Mouse (Mus musculus) midbrain, embryonic 13.5 days (tissue): ENCODE data around the gene Ran. TPM values are rescaled to one million over a fixed set of nuclear protein-coding genes. Genes with fewer than 3 reads are reported as not detected.
A peak's percentile ranks its signal among the peaks of the same experiment; 100 is the strongest.

ENCODE experiments used
- ATAC-seq: fragments of 200-750 bp; cut with Nextera tagmentation; 2 replicates; pipeline ENCODE4 v1.8.0; 2017; ENCODE audit warnings: mild to moderate bottlenecking, moderate TSS enrichment, moderate library complexity
- H3K27ac ChIP-seq: fragments of 300-500 bp; sonication (generic); 2 replicates; pipeline ENCODE4 v1.5.1; 2015; ENCODE audit warnings: inconsistent platforms, mild to moderate bottlenecking, moderate library complexity
- H3K27me3 ChIP-seq: fragments of 300-500 bp; sonication (generic); 2 replicates; pipeline ENCODE4 v1.6.1; 2015; ENCODE audit warnings: mild to moderate bottlenecking, inconsistent platforms
- H3K36me3 ChIP-seq: fragments of 300-500 bp; sonication (generic); 2 replicates; pipeline ENCODE4 v1.6.1; 2015; ENCODE audit warnings: mild to moderate bottlenecking, inconsistent platforms
- H3K4me1 ChIP-seq: fragments of 300-500 bp; sonication (generic); replicated peaks from 2 replicates; pipeline ENCODE4 v1.6.1; 2015; ENCODE audit warnings: inconsistent platforms
- H3K4me2 ChIP-seq: fragments of 300-500 bp; sonication (generic); replicated peaks from 2 replicates; pipeline ENCODE4 v1.6.1; 2015; ENCODE audit warnings: moderate library complexity, mild to moderate bottlenecking, inconsistent platforms
- H3K4me3 ChIP-seq: fragments of 300-500 bp; sonication (generic); replicated peaks from 2 replicates; pipeline ENCODE4 v1.5.1; 2015; ENCODE audit warnings: mild to moderate bottlenecking, inconsistent platforms
- H3K9ac ChIP-seq: fragments of 300-500 bp; sonication (generic); replicated peaks from 2 replicates; pipeline ENCODE4 v1.6.1; 2015; ENCODE audit warnings: mild to moderate bottlenecking, inconsistent platforms
- H3K9me3 ChIP-seq: fragments of 300-500 bp; sonication (generic); 2 replicates; pipeline ENCODE4 v1.6.1; 2016; ENCODE audit warnings: mild to moderate bottlenecking, inconsistent platforms
- WGBS: fragments of 180-500 bp; shearing (Covaris S2); methylation state at CpG from one replicate; pipeline ENCODE4 v1.1.7; 2015; 5-methylcytosine and 5-hydroxymethylcytosine counted together
- polyA plus RNA-seq: library from polyadenylated mRNA; unstranded; fragments of >200 nt; fragmentation: Nextera tagmentation; extraction: Ambion mirVana; gene quantifications from 2 replicates; pipeline ENCODE4 v1.2.1, GENCODE M21; 2015

Ran gene
- polyA plus RNA-seq, 1 experiment from 2014 or later: 529 TPM

DNA sequence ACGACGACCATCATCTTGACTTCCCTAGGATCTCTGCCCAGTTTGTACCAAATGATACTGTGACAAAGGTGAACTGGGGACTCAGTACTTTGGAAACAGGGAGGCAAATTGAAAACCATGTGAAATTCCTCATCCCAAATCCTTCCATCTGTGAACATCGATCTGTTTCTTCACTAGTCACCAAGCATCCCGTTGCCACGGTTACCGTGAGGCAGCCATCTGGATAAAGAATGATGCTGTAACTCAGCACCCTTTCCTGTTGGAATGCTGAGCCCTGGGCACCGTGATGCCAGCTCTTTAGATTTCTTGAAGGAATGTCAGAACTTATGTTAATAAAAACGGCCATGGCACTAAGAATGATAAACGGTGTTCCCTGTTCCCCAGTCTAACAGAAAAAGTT lies 29.5 kb downstream of the Ran start:
- Histone ChIP-seq H3K4me3 (no peak overlapping the region), H3K4me2 (no peak overlapping the region), H3K4me1 (peaks cover 55% of the 10 kb centered on the region), H3K36me3 (no peaks in the 10 kb centered on the region), H3K9ac (no peak overlapping the region), H3K27ac (no peak overlapping the region), H3K9me3 (no peaks in the 10 kb centered on the region), H3K27me3 (no peaks in the 10 kb centered on the region)
- 50% methylated on average over 9 of the region's 9 CpGs for WGBS
- no peak for ATAC-seq

DNA sequence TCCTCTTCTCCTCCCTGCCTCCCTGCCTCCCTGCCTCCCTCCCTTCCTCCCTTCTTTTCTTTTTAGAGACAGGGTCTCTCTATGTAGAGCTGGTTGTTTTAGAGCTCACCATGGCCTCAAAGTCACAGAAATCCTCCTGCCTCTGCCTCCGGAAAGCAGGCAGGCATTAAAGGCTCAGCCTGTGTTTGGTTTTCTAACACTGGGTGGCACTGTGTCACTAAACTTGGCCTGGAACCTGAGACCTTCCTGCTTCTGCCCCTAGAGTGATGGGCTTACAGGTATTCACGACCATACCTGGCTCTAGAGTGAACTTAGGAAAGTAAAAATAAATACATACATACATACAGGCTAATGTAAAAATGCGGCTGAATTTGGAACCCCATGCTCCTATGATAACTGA lies 32.0 kb downstream of the Ran start:
- no peak for ATAC-seq
- Histone ChIP-seq H3K36me3 (no peaks in the 10 kb centered on the region), H3K27me3 (no peaks in the 10 kb centered on the region), H3K4me3 (no peak overlapping the region), H3K4me1 (peaks cover 36% of the 10 kb centered on the region), H3K4me2 (no peak overlapping the region), H3K9ac (no peak overlapping the region), H3K9me3 (no peaks in the 10 kb centered on the region), H3K27ac (peak overlapping the region; percentile 25; the same call in 1 of the 2 replicates)
- WGBS: 88% methylated on average over 3 of the region's 3 CpGs

DNA sequence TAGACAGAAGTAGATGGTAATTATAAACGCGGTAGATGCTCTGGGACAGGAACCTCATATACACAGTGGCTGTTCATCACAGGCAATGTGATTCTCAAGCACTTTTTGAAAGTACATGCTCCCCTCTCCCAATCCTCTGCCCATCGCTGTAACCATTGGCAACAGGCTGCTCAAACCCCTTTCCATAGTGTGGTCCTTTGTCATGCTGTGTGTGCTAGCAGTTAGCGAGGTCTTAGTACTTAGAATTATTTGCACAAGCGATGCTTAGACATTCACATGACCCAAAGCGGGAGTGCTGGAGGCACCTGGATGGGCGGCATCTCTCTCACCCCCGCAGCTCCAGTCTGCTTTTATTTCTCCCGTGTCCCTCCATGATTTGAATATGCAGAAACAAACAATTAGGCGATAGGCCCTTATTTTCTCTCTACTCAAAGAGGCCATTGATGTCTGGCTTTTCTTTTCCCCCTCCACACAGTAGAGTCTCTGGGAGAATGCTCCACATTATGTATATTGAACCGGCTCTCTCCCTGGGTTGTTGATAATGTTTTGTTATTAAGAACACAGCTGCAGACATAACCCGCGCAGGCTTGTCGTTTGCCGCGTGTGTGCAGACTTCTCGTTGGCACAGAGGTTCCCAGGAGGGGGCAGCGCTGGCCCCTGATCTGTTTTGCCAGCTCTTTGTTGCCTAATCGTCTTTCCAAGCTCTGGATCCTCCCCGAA lies 32.9 kb downstream of the Ran start:
- H3K4me1 ChIP-seq: peaks cover 30% of the 10 kb centered on the region
- H3K27me3 ChIP-seq: no peaks in the 10 kb centered on the region
- H3K4me2 ChIP-seq: peak overlapping the region; percentile 40
- 0 out of 2 replicates have a peak overlapping the region, but pooled peaks have one; percentile 41 for H3K9ac ChIP-seq
- no peaks in the 10 kb centered on the region for H3K36me3 ChIP-seq
- H3K4me3 ChIP-seq: no peak overlapping the region
- peak; percentile 91 for ATAC-seq
- H3K9me3 ChIP-seq: no peaks in the 10 kb centered on the region
- 8% methylated on average over 20 of the region's 20 CpGs for WGBS
- peak overlapping the region; percentile 86 for H3K27ac ChIP-seq

DNA sequence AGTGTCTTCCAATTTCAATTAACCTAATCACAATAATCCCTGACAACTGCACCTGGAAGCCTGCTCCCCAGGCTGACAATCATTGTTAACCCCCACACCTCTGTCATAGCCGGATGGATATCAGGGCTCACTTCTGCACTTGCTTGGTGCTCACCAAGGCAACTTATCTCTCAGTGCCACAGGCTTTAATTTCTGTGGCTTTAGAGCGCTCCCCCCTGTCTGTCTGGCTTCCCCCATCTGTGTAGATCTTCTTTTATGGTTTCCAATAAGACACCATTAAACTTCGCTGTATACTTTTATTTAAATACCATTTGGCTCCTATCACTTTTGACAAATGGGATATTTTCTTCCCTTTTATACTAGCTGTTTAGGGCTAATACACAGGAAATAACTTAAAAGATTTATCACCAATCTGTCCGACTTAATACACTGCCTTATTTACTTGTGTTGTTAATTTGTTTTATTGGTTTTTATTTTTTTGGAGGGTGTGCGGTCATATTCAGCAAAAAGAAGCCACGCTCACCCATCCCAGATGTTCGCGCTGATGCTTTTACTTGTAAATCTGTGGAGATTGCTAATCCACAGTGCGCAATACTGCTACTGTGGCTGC lies 34.9 kb downstream of the Ran start:
- H3K36me3 ChIP-seq: no peaks in the 10 kb centered on the region
- H3K4me3 ChIP-seq: no peak overlapping the region
- peaks cover 12% of the 10 kb centered on the region for H3K4me1 ChIP-seq
- H3K9ac ChIP-seq: no peak overlapping the region
- no peak overlapping the region for H3K27ac ChIP-seq
- H3K4me2 ChIP-seq: no peak overlapping the region
- 89% methylated on average over 9 of the region's 9 CpGs for WGBS
- 0 out of 2 replicates have a peak, but pooled peaks cover 3% of the 10 kb centered on the region for H3K27me3 ChIP-seq
- ATAC-seq: no peak
- no peaks in the 10 kb centered on the region for H3K9me3 ChIP-seq

DNA sequence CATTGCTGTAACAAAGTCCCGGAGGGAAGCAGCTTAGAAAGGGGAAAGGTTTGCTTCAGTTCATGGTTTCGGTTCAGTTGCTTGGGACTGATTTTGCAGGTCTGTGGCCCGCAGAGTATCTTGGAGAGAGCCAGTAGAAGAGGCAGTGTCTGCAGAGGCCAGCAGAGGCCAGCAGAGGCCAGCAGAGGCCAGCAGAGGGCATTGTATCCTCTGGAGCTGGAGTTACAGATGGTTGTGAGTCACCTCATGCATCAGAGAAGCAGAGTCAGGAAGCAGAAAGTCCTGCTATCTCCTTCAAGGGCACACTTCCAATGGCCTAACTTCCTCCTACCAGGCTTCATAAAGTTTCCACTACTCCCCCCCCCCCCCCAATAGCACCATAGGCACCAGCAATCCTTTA lies 39.2 kb downstream of the Ran start:
- H3K9ac ChIP-seq: no peak overlapping the region
- no peaks in the 10 kb centered on the region for H3K36me3 ChIP-seq
- WGBS: 87% methylated on average over 3 of the region's 3 CpGs
- no peak for ATAC-seq
- peaks cover 8% of the 10 kb centered on the region for H3K4me1 ChIP-seq
- H3K27ac ChIP-seq: no peak overlapping the region
- H3K27me3 ChIP-seq: peaks cover 19% of the 10 kb centered on the region
- no peaks in the 10 kb centered on the region for H3K9me3 ChIP-seq
- H3K4me2 ChIP-seq: no peak overlapping the region
- no peak overlapping the region for H3K4me3 ChIP-seq

DNA sequence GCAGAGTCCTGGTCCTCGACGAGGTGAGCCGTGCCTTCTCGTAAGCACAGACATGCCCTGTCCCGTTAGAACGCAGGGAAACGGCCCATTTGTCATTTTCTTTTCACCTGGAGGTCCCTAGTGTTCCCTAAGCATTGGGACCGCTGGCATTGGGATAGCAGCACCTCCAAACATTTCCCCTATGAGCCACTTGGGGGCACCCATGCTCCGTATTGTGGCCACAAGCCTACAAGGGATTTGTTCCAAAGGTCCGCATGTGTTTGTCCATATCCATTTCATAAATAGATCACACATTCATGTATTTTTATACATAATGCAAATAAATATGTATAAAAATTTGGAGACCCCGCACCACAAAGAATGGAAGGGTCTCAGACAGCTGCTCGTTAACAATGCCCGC lies 41.7 kb downstream of the Ran start:
- peak; percentile 46 for ATAC-seq
- WGBS: 27% methylated on average over 13 of the region's 13 CpGs
- Histone ChIP-seq H3K4me3 (no peak overlapping the region), H3K9me3 (no peaks in the 10 kb centered on the region), H3K4me2 (no peak overlapping the region), H3K9ac (no peak overlapping the region), H3K36me3 (no peaks in the 10 kb centered on the region), H3K27ac (no peak overlapping the region), H3K4me1 (peaks cover 9% of the 10 kb centered on the region), H3K27me3 (peaks cover 19% of the 10 kb centered on the region)

DNA sequence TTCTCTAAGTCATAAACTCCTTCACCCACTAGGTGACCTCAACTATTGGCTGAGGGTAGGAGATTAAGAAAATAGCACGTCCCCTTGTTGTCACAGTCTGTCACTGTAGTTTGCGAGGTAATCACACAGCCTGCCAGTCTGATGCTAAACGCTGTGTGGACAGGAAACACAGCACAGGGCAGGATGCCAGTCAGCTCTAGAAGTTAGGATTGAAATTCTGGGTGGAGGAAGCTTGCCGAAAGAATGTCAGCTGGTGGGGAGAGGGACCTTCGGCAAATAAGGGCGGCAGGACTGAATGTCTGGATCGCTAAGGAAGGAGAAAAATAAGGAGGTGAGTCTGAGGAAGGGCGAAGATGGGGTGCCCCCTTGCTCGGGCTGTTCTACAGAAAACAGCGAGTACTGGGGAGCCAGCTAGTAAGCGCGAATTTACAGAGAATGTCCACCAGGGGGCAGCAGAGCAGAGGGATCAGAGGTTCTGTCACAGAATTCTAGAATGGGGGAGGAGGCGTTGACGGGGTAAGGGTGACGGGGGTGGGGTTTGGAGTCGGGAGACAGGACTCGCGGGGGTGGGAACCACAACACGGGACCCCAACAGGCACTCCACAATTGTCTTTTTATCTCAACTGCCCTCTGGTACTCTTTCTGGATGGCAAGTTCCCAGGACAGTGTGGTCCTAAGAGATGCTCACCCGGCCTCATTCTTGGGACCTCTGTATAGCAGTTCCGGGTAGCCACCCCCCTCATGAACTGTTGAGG lies 43.3 kb downstream of the Ran start:
- peaks cover 19% of the 10 kb centered on the region for H3K27me3 ChIP-seq
- H3K4me1 ChIP-seq: peaks cover 9% of the 10 kb centered on the region
- H3K9ac ChIP-seq: peak overlapping the region; percentile 32; the same call in 1 of the 2 replicates
- H3K27ac ChIP-seq: no peak overlapping the region
- WGBS: 10% methylated on average over 21 of the region's 21 CpGs
- no peaks in the 10 kb centered on the region for H3K36me3 ChIP-seq
- peak overlapping the region; percentile 17 for H3K4me3 ChIP-seq
- peak overlapping the region; percentile 53 for H3K4me2 ChIP-seq
- H3K9me3 ChIP-seq: no peaks in the 10 kb centered on the region
- ATAC-seq: peak; percentile 56

DNA sequence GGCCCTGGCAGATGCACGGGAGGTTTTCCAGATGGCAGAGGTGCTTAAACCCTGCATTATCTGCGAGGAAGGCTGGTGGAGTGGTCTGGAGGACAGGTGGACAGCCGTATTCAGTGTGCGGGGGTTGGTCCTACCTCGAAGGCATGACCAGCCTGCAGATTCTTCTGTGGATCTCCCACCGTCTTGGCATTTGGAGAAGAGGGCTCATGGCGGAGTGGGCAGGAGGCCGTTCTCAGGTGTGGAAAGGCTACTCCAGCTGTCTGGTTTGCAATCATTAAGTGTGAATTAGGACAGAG lies 43.9 kb downstream of the Ran start:
- 56% methylated on average over 8 of the region's 8 CpGs for WGBS
- Histone ChIP-seq H3K9me3 (no peaks in the 10 kb centered on the region), H3K27me3 (peaks cover 16% of the 10 kb centered on the region), H3K4me3 (peak overlapping the region; percentile 17), H3K9ac (peak overlapping the region; percentile 32; the same call in 1 of the 2 replicates), H3K36me3 (no peaks in the 10 kb centered on the region), H3K4me1 (peaks cover 9% of the 10 kb centered on the region), H3K27ac (no peak overlapping the region), H3K4me2 (peak overlapping the region; percentile 53)
- peak; percentile 35; the same call in 1 of the 2 replicates for ATAC-seq

DNA sequence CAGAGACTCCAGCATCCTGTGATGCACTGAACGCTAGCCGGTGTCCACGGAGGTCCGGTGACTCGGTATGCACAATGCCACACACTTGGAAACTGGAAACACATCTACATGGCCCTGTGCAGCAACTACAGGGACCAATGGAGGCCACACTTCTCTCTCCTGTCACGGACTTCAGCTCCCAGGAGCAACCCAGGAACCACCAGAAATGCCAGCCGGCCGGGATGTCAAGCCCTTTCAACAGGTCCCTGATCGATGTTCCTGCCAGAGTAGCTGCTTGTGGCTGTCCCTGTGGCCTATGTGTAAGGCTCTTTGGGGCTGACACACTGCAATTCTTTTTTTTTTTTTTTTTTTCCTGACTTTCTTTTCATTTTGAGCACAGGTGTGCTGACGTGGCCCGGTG lies 44.3 kb downstream of the Ran start:
- no peak for ATAC-seq
- H3K36me3 ChIP-seq: no peaks in the 10 kb centered on the region
- no peak overlapping the region for H3K9ac ChIP-seq
- H3K4me1 ChIP-seq: peaks cover 9% of the 10 kb centered on the region
- H3K27me3 ChIP-seq: peaks cover 16% of the 10 kb centered on the region
- WGBS: 75% methylated on average over 11 of the region's 11 CpGs
- H3K9me3 ChIP-seq: no peaks in the 10 kb centered on the region
- H3K27ac ChIP-seq: no peak overlapping the region
- no peak overlapping the region; the same call in 1 of the 2 replicates for H3K4me2 ChIP-seq
- no peak overlapping the region for H3K4me3 ChIP-seq

DNA sequence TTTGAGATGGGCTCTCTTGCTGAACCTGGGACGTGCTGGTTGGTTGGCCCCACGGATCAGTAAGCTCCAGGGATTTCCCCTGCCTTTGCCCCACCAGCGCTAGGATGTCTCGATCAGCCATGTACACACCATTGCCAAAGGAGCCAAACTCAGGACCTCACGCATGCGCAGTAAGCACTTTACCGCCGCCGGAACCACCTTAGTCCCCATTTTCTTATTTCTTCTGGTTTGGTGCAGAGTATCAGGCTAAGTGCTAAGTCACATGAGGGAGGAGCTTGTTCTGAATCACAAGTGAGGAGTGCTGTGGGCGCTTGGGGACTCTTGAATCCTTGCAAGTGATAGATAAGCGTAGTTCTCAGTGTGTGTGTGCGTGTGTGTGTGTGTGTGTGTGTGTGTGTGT lies 45.4 kb downstream of the Ran start:
- Histone ChIP-seq H3K4me2 (no peak overlapping the region), H3K4me3 (no peak overlapping the region), H3K27me3 (peaks cover 16% of the 10 kb centered on the region), H3K9me3 (no peaks in the 10 kb centered on the region), H3K9ac (no peak overlapping the region), H3K27ac (no peak overlapping the region), H3K4me1 (peaks cover 9% of the 10 kb centered on the region), H3K36me3 (no peaks in the 10 kb centered on the region)
- WGBS: 82% methylated on average over 12 of the region's 12 CpGs
- no peak for ATAC-seq

DNA sequence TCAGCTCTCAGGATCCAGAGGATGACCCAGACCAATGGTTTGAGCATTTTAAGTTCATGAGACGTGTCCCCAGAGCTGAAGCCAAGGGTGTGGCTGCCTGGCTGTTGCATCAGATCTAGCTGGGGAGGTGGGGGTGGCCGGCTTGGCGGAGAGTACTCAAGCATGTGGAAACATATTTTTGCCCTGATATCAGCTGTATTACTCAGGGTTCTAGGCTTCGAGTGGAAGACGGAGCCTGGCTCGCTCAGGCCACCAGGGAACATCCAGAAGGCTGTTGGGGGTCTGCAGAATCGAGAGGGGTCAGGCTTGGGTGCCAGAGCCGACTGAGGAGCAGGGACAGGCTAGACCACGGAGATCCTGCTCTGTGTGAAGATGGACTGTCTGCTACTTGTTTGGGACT lies 46.1 kb downstream of the Ran start:
- 91% methylated on average over 9 of the region's 9 CpGs for WGBS
- peaks cover 13% of the 10 kb centered on the region for H3K27me3 ChIP-seq
- ATAC-seq: no peak

DNA sequence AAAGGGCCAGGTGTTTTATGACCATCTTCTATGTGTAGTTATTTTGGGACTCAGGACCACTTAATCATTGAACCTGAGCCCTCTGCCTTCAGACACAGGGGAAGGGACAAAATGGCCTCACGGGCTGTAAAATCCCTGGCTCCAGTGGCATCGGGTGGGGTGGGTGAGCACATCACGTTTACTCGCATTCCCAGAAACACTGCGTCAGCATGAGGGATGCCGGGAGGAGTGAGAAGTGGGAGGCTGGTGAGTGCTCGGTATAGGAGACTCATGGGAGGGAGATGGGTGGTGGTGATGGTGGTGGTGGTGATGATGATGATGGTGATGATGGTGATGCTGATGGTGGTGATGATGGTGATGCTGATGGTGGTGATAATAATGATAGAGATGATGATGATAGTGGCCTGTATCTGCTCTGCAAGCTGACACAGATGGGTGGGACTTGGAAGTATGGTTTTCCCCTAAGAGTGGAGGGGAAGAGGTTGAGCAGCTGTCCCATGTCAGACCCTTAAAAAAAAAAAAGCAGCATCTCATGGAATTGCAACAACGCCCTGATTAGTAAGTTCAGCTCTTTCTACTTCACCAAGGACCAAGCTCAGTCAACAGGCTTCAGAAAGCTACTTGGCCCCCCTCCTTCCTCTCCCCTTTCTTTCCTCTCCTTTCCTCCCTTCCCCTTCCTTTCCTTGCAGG lies 46.8 kb downstream of the Ran start:
- 92% methylated on average over 8 of the region's 8 CpGs for WGBS
- Histone ChIP-seq H3K36me3 (no peaks in the 10 kb centered on the region), H3K4me2 (no peak overlapping the region), H3K4me3 (no peak overlapping the region), H3K4me1 (peaks cover 9% of the 10 kb centered on the region), H3K9me3 (no peaks in the 10 kb centered on the region), H3K27me3 (peaks cover 9% of the 10 kb centered on the region; the same call in 1 of the 2 replicates), H3K9ac (no peak overlapping the region), H3K27ac (no peak overlapping the region)
- no peak for ATAC-seq

More for the DNA sequence above, 46.1 kb downstream of the Ran start:
- H3K4me2 ChIP-seq: no peak overlapping the region
- no peaks in the 10 kb centered on the region for H3K9me3 ChIP-seq
- no peaks in the 10 kb centered on the region for H3K36me3 ChIP-seq
- H3K4me3 ChIP-seq: no peak overlapping the region
- H3K9ac ChIP-seq: no peak overlapping the region
- no peak overlapping the region for H3K27ac ChIP-seq
- peaks cover 9% of the 10 kb centered on the region for H3K4me1 ChIP-seq
